Mouse (Mus musculus): ENCODE measurements around the gene Ppp6r2. TPM values are rescaled to one million over a fixed set of nuclear protein-coding genes. Genes with fewer than 3 reads are reported as not detected.

Ppp6r2 gene
- polyA plus RNA-seq, 1 experiment from 2014 or later: 21.2 TPM

GRCm38 (mm10) chr15:89177576-89178259, 33.6 kb upstream of the Ppp6r2 start:
- 82% methylated on average over 4 of the region's 4 CpGs for WGBS
- no peak for DNase-seq (ENCODE audit: low spot score)
- Histone ChIP-seq H3K4me3 (peak overlapping the region; percentile 93), H3K27me3 (ENCODE audit: low read depth, poor library complexity, severe bottlenecking) (no peaks in the 10 kb centered on the region), H3K9me3 (replicated peaks) (no peaks in the 10 kb centered on the region), H3K4me1 (peaks cover 91% of the 10 kb centered on the region), H3K36me3 (peaks cover 10% of the 10 kb centered on the region; the same call in 1 of the 2 replicates), H3K27ac (peak overlapping the region; percentile 98)

GRCm38 (mm10) chr15:89178260-89178860, 33.0 kb upstream of the Ppp6r2 start:
- Histone ChIP-seq H3K27me3 (ENCODE audit: low read depth, poor library complexity, severe bottlenecking) (no peaks in the 10 kb centered on the region), H3K9me3 (replicated peaks) (no peaks in the 10 kb centered on the region), H3K27ac (peak overlapping the region; percentile 98), H3K36me3 (peaks cover 10% of the 10 kb centered on the region; the same call in 1 of the 2 replicates), H3K4me3 (peak overlapping the region; percentile 93), H3K4me1 (peaks cover 90% of the 10 kb centered on the region)
- WGBS: 74% methylated on average over 7 of the region's 7 CpGs
- DNase-seq (ENCODE audit: low spot score): no peak

DNA sequence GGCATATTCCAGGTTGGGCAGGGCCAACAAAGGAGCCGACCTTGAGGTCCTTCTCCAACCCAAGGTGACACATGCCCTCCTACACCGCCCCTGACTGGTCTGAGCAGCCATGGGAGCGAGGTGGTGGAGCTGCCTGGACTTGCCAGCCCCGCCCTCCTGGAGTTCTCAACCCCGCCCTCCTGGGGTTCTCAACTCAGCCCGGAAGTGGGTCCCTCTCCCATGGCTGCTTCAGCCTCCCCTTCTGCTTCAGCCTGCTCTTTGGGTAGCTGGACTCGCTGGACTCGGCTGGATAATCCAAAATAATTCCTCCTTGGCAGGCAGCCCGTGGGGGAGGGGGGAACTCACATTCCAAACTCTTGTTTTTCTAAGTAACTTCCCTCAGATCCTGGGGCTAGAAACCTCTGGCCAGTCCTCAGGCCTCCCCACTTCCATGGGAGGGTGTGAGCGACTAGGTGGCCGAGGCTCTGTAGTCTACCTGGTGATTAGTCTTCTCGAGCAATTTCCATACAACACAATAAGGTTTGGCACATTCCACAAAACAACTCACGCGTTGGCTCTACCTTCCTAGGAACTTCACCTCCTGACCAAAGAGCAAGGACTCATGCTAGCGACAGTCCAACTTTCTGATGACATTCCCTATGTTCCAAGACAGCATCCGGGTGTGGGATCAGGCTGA, 32.3 kb upstream of the Ppp6r2 start:
- Histone ChIP-seq H3K9me3 (replicated peaks) (no peaks in the 10 kb centered on the region), H3K4me1 (peaks cover 82% of the 10 kb centered on the region), H3K27me3 (ENCODE audit: low read depth, poor library complexity, severe bottlenecking) (no peaks in the 10 kb centered on the region), H3K27ac (peak overlapping the region; percentile 98), H3K4me3 (peak overlapping the region; percentile 93), H3K36me3 (peaks cover 13% of the 10 kb centered on the region; the same call in 1 of the 2 replicates)
- DNase-seq (ENCODE audit: low spot score): peak; percentile 72
- 5% methylated on average over 16 of the region's 16 CpGs for WGBS

- DNase-seq (ENCODE audit: low spot score): no peak
- H3K27ac ChIP-seq: peak overlapping the region; percentile 98
- H3K9me3 ChIP-seq (replicated peaks): no peaks in the 10 kb centered on the region
- H3K4me1 ChIP-seq: peaks cover 81% of the 10 kb centered on the region
- peaks cover 17% of the 10 kb centered on the region for H3K36me3 ChIP-seq
- H3K27me3 ChIP-seq (ENCODE audit: low read depth, poor library complexity, severe bottlenecking): no peaks in the 10 kb centered on the region
- H3K4me3 ChIP-seq: peak overlapping the region; percentile 93
- WGBS: 2% methylated on average over 6 of the region's 6 CpGs
These were observed 31.8 kb upstream of the Ppp6r2 start for GRCm38 (mm10) chr15:89179630-89179964.

GRCm38 (mm10) chr15:89180081-89180541, 31.2 kb upstream of the Ppp6r2 start:
- under 1% methylated on average over 26 of the region's 26 CpGs for WGBS
- Histone ChIP-seq H3K4me3 (peak overlapping the region; percentile 93), H3K27ac (peak overlapping the region; percentile 98), H3K36me3 (peaks cover 22% of the 10 kb centered on the region), H3K27me3 (ENCODE audit: low read depth, poor library complexity, severe bottlenecking) (no peaks in the 10 kb centered on the region), H3K9me3 (replicated peaks) (no peaks in the 10 kb centered on the region), H3K4me1 (peaks cover 80% of the 10 kb centered on the region)
- DNase-seq (ENCODE audit: low spot score): peak; percentile 73

GRCm38 (mm10) chr15:89180571-89181229, 30.7 kb upstream of the Ppp6r2 start, which contains the start of gene Plxnb2:
Gene Plxnb2, minus strand, starts transcription at chr15:89180788.
- Histone ChIP-seq H3K4me3 (peak within 1 kb of the TSS; percentile 93), H3K4me1 (peaks cover 78% of the 10 kb centered on the region), H3K9me3 (replicated peaks) (no peaks in the 10 kb centered on the region), H3K36me3 (peaks cover 28% of the 10 kb centered on the region), H3K27me3 (ENCODE audit: low read depth, poor library complexity, severe bottlenecking) (no peaks in the 10 kb centered on the region), H3K27ac (peak within 1 kb of the TSS; percentile 98)
- peak; percentile 88 for DNase-seq (ENCODE audit: low spot score)
- 1% methylated on average over 43 of the region's 72 CpGs for WGBS

DNA sequence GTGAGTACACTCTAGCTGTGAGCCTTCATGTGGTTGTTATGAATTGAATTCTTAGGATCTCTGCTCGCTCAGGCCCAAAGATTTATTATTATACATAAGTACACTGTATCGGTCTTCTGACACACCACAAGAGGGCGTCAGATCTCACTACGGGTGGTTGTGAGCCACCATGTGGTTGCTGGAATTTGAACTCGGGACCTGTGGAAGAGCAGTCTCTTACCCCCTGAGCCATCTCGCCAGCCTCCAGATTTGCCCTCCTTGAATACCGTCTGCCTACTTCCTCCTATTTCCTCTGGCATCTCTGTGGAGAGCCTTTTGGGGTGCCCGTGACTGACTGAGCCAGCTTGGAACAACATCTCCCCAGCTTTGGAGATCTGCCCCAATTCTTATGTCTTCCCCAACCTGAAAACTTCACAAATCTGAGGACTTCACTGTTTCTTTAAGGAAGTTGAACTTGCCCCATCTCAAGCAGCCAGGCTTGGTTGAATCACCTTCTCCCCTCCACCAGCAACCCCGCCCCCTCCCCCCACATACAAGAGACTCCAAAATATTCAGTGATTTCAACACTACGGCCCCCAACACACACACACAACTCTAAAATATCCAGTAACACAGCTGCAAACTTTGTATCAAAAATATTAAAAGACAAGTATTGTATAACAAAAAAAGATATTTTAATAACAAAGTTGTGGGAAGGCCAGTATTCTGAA, 29.6 kb upstream of the Ppp6r2 start:
- no peaks in the 10 kb centered on the region for H3K27me3 ChIP-seq (ENCODE audit: low read depth, poor library complexity, severe bottlenecking)
- H3K4me3 ChIP-seq: peak overlapping the region; percentile 93
- H3K27ac ChIP-seq: peak overlapping the region; percentile 98
- H3K4me1 ChIP-seq: peaks cover 68% of the 10 kb centered on the region
- H3K9me3 ChIP-seq (replicated peaks): no peaks in the 10 kb centered on the region
- no peak for DNase-seq (ENCODE audit: low spot score)
- peaks cover 38% of the 10 kb centered on the region for H3K36me3 ChIP-seq
- WGBS: 78% methylated on average over 10 of the region's 10 CpGs

DNA sequence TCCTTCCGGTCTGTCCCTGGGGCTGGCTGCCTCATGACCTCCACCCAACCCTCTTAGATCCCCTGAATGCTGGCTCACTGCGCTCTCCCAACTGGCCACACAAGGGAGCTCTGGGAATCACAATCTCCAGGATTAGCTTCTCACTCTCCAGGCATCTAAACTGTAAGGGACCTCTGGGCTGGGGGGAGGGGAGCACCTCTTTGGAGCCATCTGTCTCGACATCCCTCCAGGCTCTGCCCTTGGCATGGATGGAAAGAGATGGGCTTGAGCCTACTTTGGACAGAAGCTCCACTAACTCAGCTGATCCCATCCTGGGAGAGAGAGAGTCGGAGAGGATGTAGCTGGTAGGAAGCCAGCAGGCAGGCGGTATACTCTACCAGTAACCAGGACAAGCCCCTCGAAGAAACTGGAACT, 29.0 kb upstream of the Ppp6r2 start:
- Histone ChIP-seq H3K36me3 (peaks cover 45% of the 10 kb centered on the region), H3K4me1 (peaks cover 62% of the 10 kb centered on the region)
- 32% methylated on average over 6 of the region's 6 CpGs for WGBS

GRCm38 (mm10) chr15:89182842-89183241, 28.5 kb upstream of the Ppp6r2 start:
- no peak for DNase-seq (ENCODE audit: low spot score)
- Histone ChIP-seq H3K4me3 (peak overlapping the region; percentile 93; the same call in 1 of the 2 replicates), H3K27me3 (ENCODE audit: low read depth, poor library complexity, severe bottlenecking) (no peaks in the 10 kb centered on the region), H3K36me3 (peaks cover 47% of the 10 kb centered on the region), H3K27ac (0 out of 2 replicates have a peak overlapping the region, but pooled peaks have one; percentile 34), H3K4me1 (peaks cover 57% of the 10 kb centered on the region), H3K9me3 (replicated peaks) (no peaks in the 10 kb centered on the region)
- WGBS: 55% methylated on average over 5 of the region's 5 CpGs

More for the DNA sequence above, 29.0 kb upstream of the Ppp6r2 start:
- Histone ChIP-seq H3K9me3 (replicated peaks) (no peaks in the 10 kb centered on the region), H3K27me3 (ENCODE audit: low read depth, poor library complexity, severe bottlenecking) (no peaks in the 10 kb centered on the region), H3K27ac (peak overlapping the region; percentile 34; the same call in 1 of the 2 replicates), H3K4me3 (peak overlapping the region; percentile 93)
- no peak for DNase-seq (ENCODE audit: low spot score)

DNA sequence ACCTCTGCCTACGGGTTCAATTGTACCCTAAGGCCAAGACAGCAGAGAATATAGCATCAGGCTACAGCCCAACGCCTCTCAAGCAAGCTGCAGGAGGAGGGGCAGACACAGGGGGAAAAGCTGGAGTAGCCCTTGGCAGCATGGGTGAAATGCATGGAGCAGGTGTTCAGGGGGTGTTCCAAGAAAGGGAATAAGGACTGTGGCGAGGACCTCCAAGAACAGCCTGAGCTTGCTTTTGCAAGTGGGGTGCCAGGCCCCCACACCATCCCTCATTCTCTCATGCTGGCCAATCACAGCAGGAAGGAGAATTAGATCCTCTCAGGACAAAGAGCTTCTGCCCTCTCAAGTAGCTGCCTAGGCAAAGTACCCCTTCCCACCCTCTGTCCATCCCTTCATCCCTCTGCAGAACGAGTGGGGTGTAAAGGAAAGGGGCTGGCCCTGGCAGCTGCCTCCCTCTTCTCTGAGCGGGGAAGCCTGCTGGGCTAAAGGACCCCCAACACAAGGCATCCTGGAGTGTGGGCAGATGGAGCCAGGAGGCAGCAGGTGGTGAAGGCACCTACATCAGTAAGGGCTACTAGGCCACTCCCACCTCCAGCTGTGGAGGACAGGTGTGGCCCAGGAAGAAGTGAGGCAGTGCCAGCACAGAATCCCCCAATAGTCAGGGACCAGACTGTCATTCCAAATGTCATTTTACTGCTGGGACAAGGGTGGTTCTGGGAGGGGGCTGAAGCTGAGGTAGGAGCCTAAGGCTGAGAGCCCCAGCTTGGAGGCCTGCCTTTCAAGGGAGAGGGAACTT, 27.0 kb upstream of the Ppp6r2 start:
- H3K27me3 ChIP-seq (ENCODE audit: low read depth, poor library complexity, severe bottlenecking): no peaks in the 10 kb centered on the region
- H3K36me3 ChIP-seq: peaks cover 55% of the 10 kb centered on the region
- H3K4me1 ChIP-seq: peaks cover 42% of the 10 kb centered on the region
- H3K4me3 ChIP-seq: no peak overlapping the region
- 76% methylated on average over 5 of the region's 5 CpGs for WGBS
- DNase-seq (ENCODE audit: low spot score): no peak
- H3K27ac ChIP-seq: peak overlapping the region; percentile 67; the same call in 1 of the 2 replicates
- no peaks in the 10 kb centered on the region for H3K9me3 ChIP-seq (replicated peaks)

- no peak overlapping the region for H3K4me3 ChIP-seq
- H3K27me3 ChIP-seq (ENCODE audit: low read depth, poor library complexity, severe bottlenecking): no peaks in the 10 kb centered on the region
- H3K27ac ChIP-seq: peak overlapping the region; percentile 67
- H3K4me1 ChIP-seq: peaks cover 37% of the 10 kb centered on the region
- WGBS: 86% methylated on average over 5 of the region's 5 CpGs
- H3K9me3 ChIP-seq (replicated peaks): no peaks in the 10 kb centered on the region
- DNase-seq (ENCODE audit: low spot score): no peak
- H3K36me3 ChIP-seq: peaks cover 60% of the 10 kb centered on the region
These were observed 26.5 kb upstream of the Ppp6r2 start for GRCm38 (mm10) chr15:89184937-89185227.

Measured in limb, embryonic 10.5 days (tissue).